Mouse (Mus musculus): Measurements from ENCODE around the gene Arf1.
A peak's percentile ranks its signal among the peaks of the same experiment; 100 is the strongest.

DNA sequence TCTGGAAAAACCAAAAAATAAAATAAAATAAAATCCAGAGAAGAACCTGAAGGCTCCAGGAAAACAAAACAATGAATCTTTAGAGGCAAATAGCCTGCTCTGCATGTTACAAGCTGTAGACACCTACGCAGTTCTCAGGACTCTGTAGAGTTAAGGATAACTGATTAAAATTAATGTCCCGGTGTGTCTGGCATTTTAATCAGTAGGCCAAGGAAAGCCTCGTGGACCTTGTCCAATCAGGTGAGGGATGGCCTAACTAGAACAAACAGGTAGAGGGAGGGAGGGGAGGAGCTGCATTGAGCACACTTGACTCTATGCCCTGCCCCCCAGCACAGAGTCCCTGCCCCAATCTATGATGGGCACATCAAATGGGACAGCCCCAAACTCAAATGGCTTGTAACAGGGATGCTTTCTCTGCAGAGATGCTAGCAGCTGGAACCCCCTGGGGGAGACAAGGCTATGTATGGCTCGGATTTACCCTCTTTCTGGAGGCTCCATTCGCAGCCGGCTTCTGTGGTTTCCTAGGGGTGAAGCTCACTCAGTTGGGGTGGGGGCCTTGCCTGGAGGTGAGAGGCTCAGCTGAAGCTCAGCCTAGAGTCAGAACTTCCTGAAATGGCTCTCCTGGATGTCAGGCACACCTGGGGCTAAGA, 53.8 kb downstream of the Arf1 start:
- TF ChIP-seq EP300 (IDR thresholded peaks at IDR 0.05; ENCODE audit: low read depth in 1 of 2, low read length in 2 of 2) (peak; percentile 56 to 80), CTCF (IDR thresholded peaks at IDR 0.05 in 2 of 3, conservative IDR thresholded peaks at IDR 0.05 in 1 of 3; ENCODE audit: control insufficient read depth in 1 of 3, insufficient read depth in 1 of 3, low read depth in 2 of 3, low read length in 3 of 3, poor library complexity in 1 of 3, severe bottlenecking in 1 of 3) (no peak), HCFC1 (IDR thresholded peaks at IDR 0.05; ENCODE audit: low read depth, low read length) (no peak), ZC3H11A (IDR thresholded peaks at IDR 0.05; ENCODE audit: low read depth, low read length) (no peak), POLR2A (IDR thresholded peaks at IDR 0.05; ENCODE audit: control insufficient read depth in 1 of 2, insufficient read depth in 1 of 2, low read depth in 1 of 2, low read length in 2 of 2, poor library complexity in 1 of 2) (no peak), ZMIZ1 (IDR thresholded peaks at IDR 0.05; ENCODE audit: low read depth, low read length) (no peak), BHLHE40 (IDR thresholded peaks at IDR 0.05; ENCODE audit: borderline replicate concordance, low read depth, low read length) (no peak), NRF1 (IDR thresholded peaks at IDR 0.05; ENCODE audit: insufficient read depth, low read depth, low read length, poor library complexity, severe bottlenecking) (no peak), E2F4 (IDR thresholded peaks at IDR 0.05; ENCODE audit: borderline replicate concordance, low read depth, low read length) (no peak), MAFK (IDR thresholded peaks at IDR 0.05; ENCODE audit: borderline replicate concordance, low read depth, low read length) (no peak; the same call in 1 of the 2 replicates), MYB (IDR thresholded peaks at IDR 0.05; ENCODE audit: low read depth, low read length) (no peak), SMC3 (IDR thresholded peaks at IDR 0.05; ENCODE audit: low read depth, low read length) (no peak), MYC (IDR thresholded peaks at IDR 0.05; ENCODE audit: low read depth, low read length) (no peak), KAT2A (conservative IDR thresholded peaks at IDR 0.05; ENCODE audit: low read depth, low read length) (no peak)

Data from MEL (cell line).